Mouse (Mus musculus) layer of hippocampus, adult 9-11 months (tissue): ENCODE data around the gene Nfu1.
A peak's percentile ranks its signal among the peaks of the same experiment; 100 is the strongest.

Experiments
- DNase-seq: peaks from one replicate; pipeline ENCODE4 v3.0.0; 2022

Nfu1 gene

GRCm38 (mm10) chr6:87008887-87009286 is at the start of gene Nfu1:
TSS of gene Nfu1 (plus strand) at chr6:87009236.
- no peak for DNase-seq

GRCm38 (mm10) chr6:86963987-86964685 is 44.9 kb upstream of the Nfu1 start:
- no peak for DNase-seq

GRCm38 (mm10) chr6:86967166-86967565 is 41.9 kb upstream of the Nfu1 start:
- no peak for DNase-seq

- no peak for DNase-seq
Measured at GRCm38 (mm10) chr6:86973956-86974355, 35.1 kb upstream of the Nfu1 start.

- DNase-seq: no peak
Measured at GRCm38 (mm10) chr6:86978156-86978908, 30.7 kb upstream of the Nfu1 start.

GRCm38 (mm10) chr6:86978909-86979265 is 30.1 kb upstream of the Nfu1 start:
- no peak for DNase-seq

GRCm38 (mm10) chr6:86981206-86981605 is 27.8 kb upstream of the Nfu1 start:
- DNase-seq: no peak

GRCm38 (mm10) chr6:86985314-86986106 is 23.5 kb upstream of the Nfu1 start:
- DNase-seq: no peak

- DNase-seq: no peak
Measured at GRCm38 (mm10) chr6:86989576-86989975, 19.5 kb upstream of the Nfu1 start.

- no peak for DNase-seq
Measured at GRCm38 (mm10) chr6:86991041-86991440, 18.0 kb upstream of the Nfu1 start.

- no peak for DNase-seq
Measured at GRCm38 (mm10) chr6:86992349-86992748, 16.7 kb upstream of the Nfu1 start.

- DNase-seq: no peak
Measured at GRCm38 (mm10) chr6:86994254-86994653, 14.8 kb upstream of the Nfu1 start.

- DNase-seq: peak; percentile 47
Measured at GRCm38 (mm10) chr6:86996629-86997307, 12.3 kb upstream of the Nfu1 start.

GRCm38 (mm10) chr6:86997360-86997759 is 11.7 kb upstream of the Nfu1 start:
- no peak for DNase-seq

- no peak for DNase-seq
Measured at GRCm38 (mm10) chr6:87001995-87002394, 7.0 kb upstream of the Nfu1 start.

GRCm38 (mm10) chr6:87002521-87003055 is 6.4 kb upstream of the Nfu1 start:
- peak; percentile 84 for DNase-seq

GRCm38 (mm10) chr6:87004099-87004498 is 4.9 kb upstream of the Nfu1 start:
- DNase-seq: no peak

GRCm38 (mm10) chr6:87005577-87005976 is 3.5 kb upstream of the Nfu1 start:
- no peak for DNase-seq

- DNase-seq: peak; percentile 94
Measured at GRCm38 (mm10) chr6:87009692-87010328, 774 bp downstream of the Nfu1 start.

GRCm38 (mm10) chr6:87016916-87017315 is 7.9 kb downstream of the Nfu1 start:
- no peak for DNase-seq

GRCm38 (mm10) chr6:87018874-87019273 is 9.8 kb downstream of the Nfu1 start:
- no peak for DNase-seq

- no peak for DNase-seq
Measured at GRCm38 (mm10) chr6:87021791-87022190, 12.8 kb downstream of the Nfu1 start.
